Mouse (Mus musculus) C2C12 (cell line): ENCODE measurements around the gene Spag7. TPM values are rescaled to one million over a fixed set of nuclear protein-coding genes. Genes with fewer than 3 reads are reported as not detected.

ENCODE experiments used
- H3K27me3 ChIP-seq: one replicate; pipeline ENCODE4 v1.6.1; 2011; ENCODE audit not compliant: control insufficient read depth, insufficient read depth, insufficient read length
- H3K36me3 ChIP-seq: one replicate; pipeline ENCODE4 v1.6.1; 2011; ENCODE audit not compliant: control insufficient read depth, insufficient read depth
- H3K4me3 ChIP-seq: one replicate; pipeline ENCODE4 v1.5.1; 2011; ENCODE audit warnings: mild to moderate bottlenecking, control low read depth; ENCODE audit not compliant: poor library complexity, insufficient read depth, severe bottlenecking
- H3K79me2 ChIP-seq: one replicate; pipeline ENCODE4 v1.6.1; 2011; ENCODE audit not compliant: control insufficient read depth, insufficient read depth
- H3K79me3 ChIP-seq: one replicate; pipeline ENCODE4 v1.6.1; 2011; ENCODE audit warnings: low read depth, control low read depth
- H3ac ChIP-seq: one replicate; pipeline ENCODE3; 2011; ENCODE audit warnings: low read depth; ENCODE audit not compliant: control insufficient read depth, insufficient read length
- CEBPB ChIP-seq: IDR thresholded peaks from one replicate; pipeline ENCODE4 v1.6.1; 2011; ENCODE audit warnings: low read depth, mild to moderate bottlenecking, control low read depth, moderate library complexity
- CTCF ChIP-seq: IDR thresholded peaks from one replicate; pipeline ENCODE4 v1.5.1; 2011; ENCODE audit not compliant: control insufficient read depth, insufficient read depth, insufficient read length
- FOSL1 ChIP-seq: IDR thresholded peaks from one replicate; pipeline ENCODE4 v1.8.0; 2011; ENCODE audit warnings: mild to moderate bottlenecking, low read length; ENCODE audit not compliant: poor library complexity, insufficient read depth, severe bottlenecking
- MAX ChIP-seq: IDR thresholded peaks from one replicate; pipeline ENCODE4 v1.6.1; 2011; ENCODE audit warnings: mild to moderate bottlenecking, control low read depth
- MYOD1 ChIP-seq: IDR thresholded peaks from one replicate; pipeline ENCODE4 v1.6.1; 2011; ENCODE audit warnings: low read depth; ENCODE audit not compliant: control insufficient read depth, insufficient read length
- MYOG ChIP-seq: IDR thresholded peaks from one replicate; pipeline ENCODE4 v1.6.1; 2011; ENCODE audit not compliant: control insufficient read depth, insufficient read length; ENCODE audit errors: extremely low read depth
- USF1 ChIP-seq: IDR thresholded peaks from one replicate; pipeline ENCODE4 v1.6.1; 2011; ENCODE audit warnings: low read depth, mild to moderate bottlenecking, control low read depth, moderate library complexity
- polyA plus RNA-seq: library from polyadenylated mRNA; unstranded; fragments of >200 nt; fragmentation: generic; extraction: Trizol; gene quantifications from one replicate; pipeline ENCODE4 v1.2.1, GENCODE M21; 2012; ENCODE audit warnings: missing spikeins

The Spag7 gene
- polyA plus RNA-seq, 1 experiment: 75.4 TPM

- TF ChIP-seq USF1 (no peak), CTCF (no peak), MYOG (no peak), FOSL1 (no peak), CEBPB (no peak), MYOD1 (no peak), MAX (no peak)
- peaks cover 33% of the 10 kb centered on the region for H3K79me3 ChIP-seq
Observed at GRCm38 (mm10) chr11:70664741-70665140, 4.5 kb downstream of the Spag7 start.

DNA sequence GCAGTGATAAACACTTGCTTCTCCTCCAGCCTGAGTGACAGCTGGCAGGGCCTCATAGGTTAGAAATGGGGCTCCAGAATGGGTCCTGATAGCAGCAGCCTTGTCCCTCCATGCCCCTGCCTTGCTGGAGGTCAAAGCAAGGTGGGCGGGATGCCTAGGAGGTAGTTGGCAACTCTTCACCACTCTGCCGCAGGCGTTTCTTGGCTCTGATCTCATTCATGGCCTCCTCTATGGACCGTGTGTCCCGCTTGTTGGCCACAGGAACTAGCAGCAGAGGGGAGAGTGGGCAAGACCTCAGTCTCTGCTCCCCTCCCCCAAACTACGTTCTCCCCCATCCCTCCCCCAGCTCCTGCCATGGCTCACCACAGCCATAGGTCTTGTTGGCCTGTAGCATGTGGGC lies 5.3 kb downstream of the Spag7 start:
- H3K4me3 ChIP-seq: no peak overlapping the region
- no peaks in the 10 kb centered on the region for H3K27me3 ChIP-seq
- no peak overlapping the region for H3ac ChIP-seq
- peaks cover 64% of the 10 kb centered on the region for H3K79me2 ChIP-seq
- peaks cover 41% of the 10 kb centered on the region for H3K79me3 ChIP-seq
- TF ChIP-seq CTCF (no peak), MYOG (no peak), MYOD1 (no peak), FOSL1 (no peak), USF1 (no peak), CEBPB (no peak), MAX (no peak)
- H3K36me3 ChIP-seq: peaks cover 62% of the 10 kb centered on the region

More at GRCm38 (mm10) chr11:70664741-70665140, 4.5 kb downstream of the Spag7 start:
- Histone ChIP-seq H3K27me3 (no peaks in the 10 kb centered on the region), H3K79me2 (peaks cover 60% of the 10 kb centered on the region), H3K4me3 (no peak overlapping the region), H3K36me3 (peaks cover 54% of the 10 kb centered on the region), H3ac (no peak overlapping the region)

DNA sequence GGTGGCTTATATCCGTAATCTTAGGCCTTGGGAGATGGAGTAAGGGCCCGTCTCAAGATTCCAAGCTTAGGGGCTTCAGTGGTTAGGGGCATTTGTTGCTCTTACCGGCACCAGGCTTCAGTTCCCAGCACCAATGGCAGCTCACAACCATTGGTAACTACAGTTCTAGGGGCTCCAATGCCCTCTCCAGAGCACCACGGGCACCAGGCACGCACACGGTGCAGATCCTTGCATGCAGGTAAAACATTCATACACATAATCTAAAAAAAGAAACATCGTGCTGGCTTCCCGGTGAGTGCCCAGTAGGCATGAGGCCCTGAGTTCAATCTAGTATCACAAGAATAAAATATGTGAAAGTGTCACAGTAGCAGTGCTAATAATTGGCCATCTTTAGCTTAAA lies 6.1 kb downstream of the Spag7 start:
- TF ChIP-seq FOSL1: no peak
- no peak for TF ChIP-seq MYOD1
- TF ChIP-seq CEBPB: no peak
- TF ChIP-seq MAX: no peak
- no peak for TF ChIP-seq USF1
- H3K36me3 ChIP-seq: peaks cover 64% of the 10 kb centered on the region
- no peak overlapping the region for H3K4me3 ChIP-seq
- peaks cover 73% of the 10 kb centered on the region for H3K79me2 ChIP-seq
- H3K79me3 ChIP-seq: peaks cover 49% of the 10 kb centered on the region
- H3ac ChIP-seq: no peak overlapping the region
- no peaks in the 10 kb centered on the region for H3K27me3 ChIP-seq

- no peak overlapping the region for H3K4me3 ChIP-seq
- peaks cover 64% of the 10 kb centered on the region for H3K36me3 ChIP-seq
- no peaks in the 10 kb centered on the region for H3K27me3 ChIP-seq
- H3K79me3 ChIP-seq: peaks cover 46% of the 10 kb centered on the region
- H3K79me2 ChIP-seq: peaks cover 70% of the 10 kb centered on the region
- H3ac ChIP-seq: no peak overlapping the region
- TF ChIP-seq MYOD1 (no peak), CEBPB (no peak), CTCF (no peak), FOSL1 (no peak), MAX (no peak), USF1 (no peak), MYOG (no peak)
Observed at GRCm38 (mm10) chr11:70660571-70660970, 8.6 kb downstream of the Spag7 start.

DNA sequence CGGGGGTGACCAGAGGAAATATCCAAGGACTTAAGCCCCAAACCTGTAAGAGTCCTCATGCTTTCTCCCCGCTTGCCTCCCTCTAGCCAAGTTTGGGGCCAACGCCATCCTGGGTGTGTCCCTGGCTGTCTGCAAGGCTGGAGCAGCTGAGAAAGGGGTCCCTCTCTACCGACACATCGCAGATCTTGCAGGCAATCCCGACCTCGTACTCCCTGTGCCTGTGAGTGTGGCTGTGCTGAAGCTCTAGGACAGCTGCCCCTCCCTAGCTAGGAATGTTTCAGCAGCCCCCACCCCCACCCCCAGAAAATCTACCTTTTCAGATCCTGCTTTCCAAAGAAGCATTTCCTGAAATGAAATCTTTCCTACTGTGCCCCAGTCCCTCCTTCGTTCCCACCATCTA lies 10.3 kb downstream of the Spag7 start:
- Histone ChIP-seq H3K79me2 (peaks cover 76% of the 10 kb centered on the region), H3K27me3 (no peaks in the 10 kb centered on the region), H3K79me3 (peaks cover 46% of the 10 kb centered on the region), H3K36me3 (peaks cover 50% of the 10 kb centered on the region), H3K4me3 (peak overlapping the region; percentile 16), H3ac (peak overlapping the region; percentile 55)
- TF ChIP-seq CEBPB (no peak), MAX (peak; percentile 11), USF1 (no peak), FOSL1 (no peak)

GRCm38 (mm10) chr11:70658521-70658920 lies 10.7 kb downstream of the Spag7 start:
- H3ac ChIP-seq: peak overlapping the region; percentile 74
- H3K27me3 ChIP-seq: no peaks in the 10 kb centered on the region
- peak; percentile 12 for TF ChIP-seq MAX
- no peak for TF ChIP-seq CTCF
- no peak for TF ChIP-seq USF1
- peak; percentile 51 for TF ChIP-seq MYOD1
- no peak for TF ChIP-seq FOSL1
- TF ChIP-seq CEBPB: no peak
- TF ChIP-seq MYOG: no peak
- H3K79me3 ChIP-seq: peaks cover 50% of the 10 kb centered on the region
- H3K36me3 ChIP-seq: peaks cover 48% of the 10 kb centered on the region
- H3K4me3 ChIP-seq: peak overlapping the region; percentile 99
- H3K79me2 ChIP-seq: peaks cover 80% of the 10 kb centered on the region
